ENCODE assay signal across 8 mouse cellular contexts in genomic region chr7:39552993-39553392, GRCm38 (mm10). TPM values are rescaled to one million over a fixed set of nuclear protein-coding genes. Genes with fewer than 3 reads are reported as not detected.
DNase-seq lines count a peak whose midpoint lies in the region; ATAC-seq and TF ChIP-seq lines count a peak whose summit lies in the region.

No protein-coding gene starts in this region.

- peaks cover 29% of the 10 kb centered on the region for H3K79me3 ChIP-seq in C2C12 (ENCODE audit: low read depth)

- no peak for ATAC-seq in heart, embryonic 11.5 days (replicated peaks; ENCODE audit: insufficient number of reproducible peaks, low FRiP score, low TSS enrichment)
- no peak for ATAC-seq in limb, embryonic 11.5 days (ENCODE audit: insufficient number of reproducible peaks, low FRiP score, low TSS enrichment, low read depth)
- no peak for ATAC-seq in stomach, embryonic 14.5 days (ENCODE audit: insufficient number of reproducible peaks, insufficient read depth, low FRiP score, low read depth)

- H3K4me3 ChIP-seq in heart, embryonic 11.5 days (ENCODE audit: low read depth, low read length), result peak overlapping the region; percentile 83
- peak overlapping the region; percentile 36 for H3K4me3 ChIP-seq in C2C12 (ENCODE audit: insufficient read depth, poor library complexity, severe bottlenecking)
- H3K4me3 ChIP-seq in embryonic fibroblast, embryonic 13.5 days (ENCODE audit: insufficient read depth, low read length), result peak overlapping the region; percentile 84
- peak overlapping the region; percentile 60 for H3K4me3 ChIP-seq in limb, embryonic 11.5 days (ENCODE audit: low read depth, low read length)
- H3K4me3 ChIP-seq in stomach, embryonic 14.5 days (ENCODE audit: low read depth, low read length), result peak overlapping the region; percentile 66

- WGBS in heart, embryonic 11.5 days (ENCODE audit: insufficient replicate concordance), result 17% methylated on average over 5 of the region's 5 CpGs
- WGBS in limb, embryonic 11.5 days, result 17% methylated on average over 5 of the region's 5 CpGs
- WGBS in stomach, embryonic 14.5 days, result 10% methylated on average over 5 of the region's 5 CpGs

- H3K9me3 ChIP-seq in heart, embryonic 11.5 days (replicated peaks; ENCODE audit: control insufficient read depth, low read length), result no peaks in the 10 kb centered on the region
- no peaks in the 10 kb centered on the region for H3K9me3 ChIP-seq in limb, embryonic 11.5 days (ENCODE audit: control insufficient read depth, low read length)
- H3K9me3 ChIP-seq in stomach, embryonic 14.5 days (ENCODE audit: control insufficient read depth, low read depth, low read length), result no peaks in the 10 kb centered on the region

- H3K36me3 ChIP-seq in heart, embryonic 11.5 days (ENCODE audit: control insufficient read depth, insufficient read depth, low read length), result no peaks in the 10 kb centered on the region; the same call in 1 of the 2 replicates
- H3K36me3 ChIP-seq in C2C12 (ENCODE audit: control insufficient read depth, insufficient read depth), result no peaks in the 10 kb centered on the region
- no peaks in the 10 kb centered on the region; the same call in 1 of the 2 replicates for H3K36me3 ChIP-seq in limb, embryonic 11.5 days (ENCODE audit: control insufficient read depth, insufficient read depth, low read length)
- peaks cover 8% of the 10 kb centered on the region; the same call in 1 of the 2 replicates for H3K36me3 ChIP-seq in stomach, embryonic 14.5 days (ENCODE audit: control insufficient read depth, insufficient read depth, low read length)

- 0 out of 2 replicates have a peak, but pooled peaks cover 2% of the 10 kb centered on the region for H3K4me1 ChIP-seq in heart, embryonic 11.5 days (ENCODE audit: control insufficient read depth, insufficient read depth, low read length)
- H3K4me1 ChIP-seq in embryonic fibroblast, embryonic 13.5 days (ENCODE audit: control insufficient read depth, insufficient read depth, low read length), result peaks cover 2% of the 10 kb centered on the region; the same call in 1 of the 2 replicates
- no peaks in the 10 kb centered on the region for H3K4me1 ChIP-seq in limb, embryonic 11.5 days (ENCODE audit: control insufficient read depth, insufficient read depth, low read length)
- no peaks in the 10 kb centered on the region for H3K4me1 ChIP-seq in stomach, embryonic 14.5 days (ENCODE audit: control insufficient read depth, insufficient read depth, low read length)

- TF ChIP-seq POLR2A in embryonic fibroblast, embryonic 13.5 days (IDR thresholded peaks at IDR 0.05; ENCODE audit: low read depth, low read length), result no peak

- no peaks in the 10 kb centered on the region for H3K27me3 ChIP-seq in heart, embryonic 11.5 days (ENCODE audit: control insufficient read depth, insufficient read depth, low read length)
- H3K27me3 ChIP-seq in C2C12 (ENCODE audit: control insufficient read depth, insufficient read depth, insufficient read length), result no peaks in the 10 kb centered on the region
- H3K27me3 ChIP-seq in limb, embryonic 11.5 days (ENCODE audit: control insufficient read depth, insufficient read depth, low read length), result no peaks in the 10 kb centered on the region
- H3K27me3 ChIP-seq in stomach, embryonic 14.5 days (ENCODE audit: control insufficient read depth, insufficient read depth, low read length), result no peaks in the 10 kb centered on the region

- H3ac ChIP-seq in C2C12 (ENCODE audit: control insufficient read depth, insufficient read length, low read depth), result peak overlapping the region; percentile 45

- H3K9ac ChIP-seq in heart, embryonic 11.5 days (ENCODE audit: low read depth, low read length), result peak overlapping the region; percentile 56
- H3K9ac ChIP-seq in limb, embryonic 11.5 days (ENCODE audit: low read length), result no peak overlapping the region; the same call in 1 of the 2 replicates
- H3K9ac ChIP-seq in stomach, embryonic 14.5 days (replicated peaks; ENCODE audit: low read depth, low read length), result peak overlapping the region; percentile 30; the same call in 1 of the 2 replicates

- H3K79me2 ChIP-seq in C2C12 (ENCODE audit: control insufficient read depth, insufficient read depth), result peaks cover 27% of the 10 kb centered on the region

- H3K27ac ChIP-seq in heart, embryonic 11.5 days (ENCODE audit: low read depth, low read length), result peak overlapping the region; percentile 94; the same call in 1 of the 2 replicates
- peak overlapping the region; percentile 54; the same call in 1 of the 2 replicates for H3K27ac ChIP-seq in embryonic fibroblast, embryonic 13.5 days (ENCODE audit: insufficient read depth, low read length)
- H3K27ac ChIP-seq in limb, embryonic 11.5 days (replicated peaks; ENCODE audit: low read depth, low read length), result no peak overlapping the region
- peak overlapping the region; percentile 92 for H3K27ac ChIP-seq in stomach, embryonic 14.5 days (ENCODE audit: low read length)

- intact Hi-C loops in heart, postnatal 25 days (cut with DNase I), result loop anchor here (5.0 kb wide), 1 partner anchor 36 kb away; the partner anchor contains the start of gene Zfp619

- no peak for TF ChIP-seq CTCF in C2C12 (IDR thresholded peaks at IDR 0.05; ENCODE audit: control insufficient read depth, insufficient read depth, insufficient read length)
- no peak for TF ChIP-seq CTCF in embryonic fibroblast, embryonic 13.5 days (IDR thresholded peaks at IDR 0.05; ENCODE audit: borderline replicate concordance, insufficient read depth, low read length)

- H3K4me2 ChIP-seq in heart, embryonic 11.5 days, result peak overlapping the region; percentile 71
- H3K4me2 ChIP-seq in limb, embryonic 11.5 days (ENCODE audit: low read depth, severe bottlenecking), result peak overlapping the region; percentile 37
- H3K4me2 ChIP-seq in stomach, embryonic 14.5 days (replicated peaks; ENCODE audit: low read depth, low read length), result peak overlapping the region; percentile 50

- DNase-seq in heart, postnatal 25 days (ENCODE audit: low spot score), result no peak
- no peak for DNase-seq in limb, embryonic 11.5 days (ENCODE audit: low spot score)
- DNase-seq in layer of hippocampus, postnatal 36 days, result no peak
- no peak for DNase-seq in Muller cell, postnatal 12 days (ENCODE audit: inconsistent ontology term)

TF ChIP-seq in C2C12, 6 proteins besides CTCF, POLR2A, EP300 and RAD21:
- TF ChIP-seq FOSL1 (IDR thresholded peaks at IDR 0.05; ENCODE audit: insufficient read depth, low read length, poor library complexity, severe bottlenecking), result no peak
- TF ChIP-seq MYOG (IDR thresholded peaks at IDR 0.05; ENCODE audit: control insufficient read depth, extremely low read depth, insufficient read length), result no peak
- no peak for TF ChIP-seq USF1 (IDR thresholded peaks at IDR 0.05; ENCODE audit: low read depth)
- TF ChIP-seq MYOD1 (IDR thresholded peaks at IDR 0.05; ENCODE audit: control insufficient read depth, insufficient read length, low read depth), result no peak
- TF ChIP-seq CEBPB (IDR thresholded peaks at IDR 0.05; ENCODE audit: low read depth), result no peak
- no peak for TF ChIP-seq MAX (IDR thresholded peaks at IDR 0.05)

RNA-seq across cellular contexts. Expression of gene Zfp619, which starts 35.4 kb away (rescaled TPM):
- 2.0 and 2.4 TPM in 2 replicates for polyA plus RNA-seq in heart, embryonic 11.5 days (2014; fragmentation: Nextera tagmentation; extraction: Ambion mirVana)
- 1 to 10 TPM; 1.8 to 2.2 TPM for total RNA-seq in heart, postnatal 25 days (2021)
- polyA plus RNA-seq in C2C12 (2012; fragmentation: generic; extraction: Trizol), result 0.20 TPM
- 1.8 and 2.7 TPM in 2 replicates for polyA plus RNA-seq in embryonic fibroblast, embryonic 13.5 days (2011; ENCODE audit: insufficient read length, low read depth, missing spikeins)
- 2.9 and 3.9 TPM in 2 replicates for polyA plus RNA-seq in limb, embryonic 11.5 days (2014; fragmentation: Nextera tagmentation; extraction: Ambion mirVana)
- 3.1 and 3.4 TPM in 2 replicates for polyA plus RNA-seq in stomach, embryonic 14.5 days (2014; fragmentation: Nextera tagmentation; extraction: Ambion mirVana)
- 1 to 10 TPM; 3.7 to 3.9 TPM for total RNA-seq in layer of hippocampus, postnatal 36 days (2021)
